Mouse (Mus musculus) layer of hippocampus, adult 11-12 months (tissue): ENCODE data around the gene Olfr288.

Source experiments
- DNase-seq: peaks from one replicate; pipeline ENCODE4 v3.0.0; 2022; ENCODE audit warnings: low spot score

Gene Olfr288

GRCm38 (mm10) chr15:98195442-98195841 is at the start of gene Olfr288:
Gene Olfr288, minus strand, starts transcription at chr15:98195542.
- DNase-seq = no peak

- no peak for DNase-seq
These were observed 40.1 kb upstream of the Olfr288 start for GRCm38 (mm10) chr15:98235442-98235841.

GRCm38 (mm10) chr15:98234350-98234749 is 39.0 kb upstream of the Olfr288 start, which contains the start of gene Olfr286:
Gene Olfr286, minus strand, starts transcription at chr15:98234450.
- DNase-seq = no peak

- no peak for DNase-seq
These were observed 30.8 kb upstream of the Olfr288 start for GRCm38 (mm10) chr15:98226096-98226495.

GRCm38 (mm10) chr15:98225610-98226009 is 30.3 kb upstream of the Olfr288 start:
- no peak for DNase-seq

GRCm38 (mm10) chr15:98222377-98222776 is 27.0 kb upstream of the Olfr288 start:
- no peak for DNase-seq

- DNase-seq = peak; percentile 6
These were observed 25.5 kb upstream of the Olfr288 start, which contains the start of the genes Gm44579 and Olfr287 for GRCm38 (mm10) chr15:98220877-98221276. Gene Gm44579, minus strand, starts transcription at chr15:98220977. Gene Olfr287, minus strand, starts transcription at chr15:98221056.

GRCm38 (mm10) chr15:98214130-98214529 is 18.8 kb upstream of the Olfr288 start:
- DNase-seq = no peak

- no peak for DNase-seq
These were observed 18.1 kb upstream of the Olfr288 start for GRCm38 (mm10) chr15:98213336-98213870.

GRCm38 (mm10) chr15:98209676-98210075 is 14.3 kb upstream of the Olfr288 start:
- no peak for DNase-seq

- DNase-seq = no peak
These were observed 10.9 kb downstream of the Olfr288 start for GRCm38 (mm10) chr15:98184456-98184855.

GRCm38 (mm10) chr15:98181856-98182570 is 13.3 kb downstream of the Olfr288 start:
- DNase-seq = no peak

- DNase-seq = peak; percentile 92
These were observed 14.1 kb downstream of the Olfr288 start for GRCm38 (mm10) chr15:98181132-98181711.

- no peak for DNase-seq
These were observed 14.7 kb downstream of the Olfr288 start for GRCm38 (mm10) chr15:98180567-98181131.

GRCm38 (mm10) chr15:98177320-98177719 is 18.0 kb downstream of the Olfr288 start:
- no peak for DNase-seq

- DNase-seq = peak; percentile 86
These were observed 21.5 kb downstream of the Olfr288 start for GRCm38 (mm10) chr15:98173821-98174220.

GRCm38 (mm10) chr15:98172113-98172512 is 23.2 kb downstream of the Olfr288 start:
- DNase-seq = no peak

- DNase-seq = no peak
These were observed 24.4 kb downstream of the Olfr288 start for GRCm38 (mm10) chr15:98170917-98171316.

GRCm38 (mm10) chr15:98170365-98170764 is 25.0 kb downstream of the Olfr288 start:
- peak; percentile 58 for DNase-seq

- DNase-seq = no peak
These were observed 26.7 kb downstream of the Olfr288 start for GRCm38 (mm10) chr15:98168622-98169004.

GRCm38 (mm10) chr15:98167645-98168621 is 27.4 kb downstream of the Olfr288 start:
- peak; percentile 91 for DNase-seq
